Mouse (Mus musculus) forebrain, embryonic 15.5 days (tissue): ENCODE measurements around the gene Gkn3. TPM values are rescaled to one million over a fixed set of nuclear protein-coding genes. Genes with fewer than 3 reads are reported as not detected.

ENCODE experiments used
- ATAC-seq: fragments of 200-750 bp; cut with Nextera tagmentation; replicated peaks from 2 replicates; pipeline ENCODE4 v1.8.0; 2017; ENCODE audit warnings: mild to moderate bottlenecking, moderate TSS enrichment, moderate library complexity
- H3K27ac ChIP-seq: fragments of 300-500 bp; sonication (generic); replicated peaks from 2 replicates; pipeline ENCODE4 v1.5.1; 2015; ENCODE audit warnings: mild to moderate bottlenecking, inconsistent platforms
- H3K27me3 ChIP-seq: fragments of 300-500 bp; sonication (generic); 2 replicates; pipeline ENCODE4 v1.6.1; 2015; ENCODE audit warnings: inconsistent platforms
- H3K36me3 ChIP-seq: fragments of 300-500 bp; sonication (generic); 2 replicates; pipeline ENCODE4 v1.6.1; 2015; ENCODE audit warnings: mild to moderate bottlenecking, inconsistent platforms
- H3K4me1 ChIP-seq: fragments of 300-500 bp; sonication (generic); 2 replicates; pipeline ENCODE4 v1.6.1; 2015; ENCODE audit warnings: inconsistent platforms
- H3K4me2 ChIP-seq: fragments of 300-500 bp; sonication (generic); replicated peaks from 2 replicates; pipeline ENCODE4 v1.6.1; 2015; ENCODE audit warnings: mild to moderate bottlenecking, inconsistent platforms
- H3K4me3 ChIP-seq: fragments of 300-500 bp; sonication (generic); 2 replicates; pipeline ENCODE4 v1.5.1; 2015; ENCODE audit warnings: mild to moderate bottlenecking, inconsistent platforms
- H3K9ac ChIP-seq: fragments of 300-500 bp; sonication (generic); replicated peaks from 2 replicates; pipeline ENCODE4 v1.6.1; 2015; ENCODE audit warnings: mild to moderate bottlenecking, inconsistent platforms
- H3K9me3 ChIP-seq: fragments of 300-500 bp; sonication (generic); 2 replicates; pipeline ENCODE4 v1.6.1; 2016; ENCODE audit warnings: inconsistent platforms
- WGBS: fragments of 180-500 bp; shearing (Covaris S2); methylation state at CpG from one replicate; pipeline ENCODE4 v1.1.7; 2015; ENCODE audit warnings: mixed read lengths; 5-methylcytosine and 5-hydroxymethylcytosine counted together
- polyA plus RNA-seq: library from polyadenylated mRNA; unstranded; fragments of >200 nt; fragmentation: Nextera tagmentation; extraction: Ambion mirVana; gene quantifications from 2 replicates; pipeline ENCODE4 v1.2.1, GENCODE M21; 2015

Gene Gkn3
- polyA plus RNA-seq, 1 experiment from 2014 or later: 0.27 TPM

DNA sequence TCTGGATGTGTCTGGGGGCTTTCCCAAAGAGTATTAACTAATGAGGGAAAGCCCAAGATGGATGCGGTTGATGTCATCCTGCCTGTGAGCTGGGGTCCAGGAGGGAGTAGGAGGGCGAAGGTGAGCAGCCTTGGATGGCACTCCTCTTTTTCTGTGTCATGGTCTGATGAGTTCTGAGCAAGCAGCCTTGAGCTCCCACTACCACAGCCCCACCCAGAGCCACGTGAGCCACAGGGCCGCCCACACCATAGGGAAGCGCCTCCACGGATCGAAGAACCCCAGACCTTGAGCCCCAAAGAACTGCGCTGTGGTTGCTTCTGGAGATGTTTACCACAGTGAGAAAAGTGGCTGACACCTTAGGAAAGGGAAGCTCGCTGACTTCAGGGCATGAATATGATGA, 6.0 kb upstream of the Gkn3 start:
- no peak for ATAC-seq
- H3K4me2 ChIP-seq: no peak overlapping the region

DNA sequence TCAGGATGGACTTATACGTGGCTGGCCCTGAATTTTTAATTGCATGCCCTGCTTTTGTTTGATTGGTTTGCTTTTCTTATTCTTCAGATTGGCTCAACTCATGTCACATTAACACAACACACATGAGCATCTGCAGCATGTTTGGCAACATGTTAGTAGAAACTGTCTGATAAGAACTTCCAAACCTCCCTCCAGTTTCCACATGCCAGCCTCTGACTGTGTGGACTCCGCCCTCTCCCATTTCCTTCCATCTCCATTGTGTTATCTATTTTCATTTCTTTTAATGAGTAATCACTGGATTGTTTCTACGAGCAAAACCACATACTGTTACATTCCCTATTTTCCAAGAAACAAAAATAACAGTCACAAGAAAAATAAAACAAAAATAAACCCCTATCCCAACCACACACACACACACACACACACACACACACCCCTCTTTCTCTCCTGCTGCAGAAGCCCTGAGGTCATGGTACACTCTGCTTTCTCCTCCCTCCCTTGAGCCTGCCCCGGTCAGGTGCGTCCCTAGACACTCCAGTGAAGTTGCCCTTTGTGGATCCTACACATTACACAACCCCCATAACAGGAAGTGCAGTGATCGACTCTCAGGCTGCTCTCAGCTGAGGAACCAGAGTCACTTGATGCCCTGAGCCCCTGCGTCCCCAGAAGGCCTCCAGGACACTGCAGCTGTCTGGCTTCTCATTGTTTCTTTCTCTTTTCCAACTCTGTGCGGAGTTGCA, 4.9 kb upstream of the Gkn3 start:
- Histone ChIP-seq H3K36me3 (no peaks in the 10 kb centered on the region), H3K9me3 (no peaks in the 10 kb centered on the region), H3K27ac (no peak overlapping the region), H3K4me1 (no peaks in the 10 kb centered on the region), H3K4me2 (no peak overlapping the region), H3K27me3 (no peaks in the 10 kb centered on the region), H3K9ac (no peak overlapping the region), H3K4me3 (no peak overlapping the region)
- ATAC-seq: no peak
- 69% methylated on average over 8 of the region's 8 CpGs for WGBS

More for the DNA sequence above, 6.0 kb upstream of the Gkn3 start:
- Histone ChIP-seq H3K36me3 (no peaks in the 10 kb centered on the region), H3K9me3 (no peaks in the 10 kb centered on the region), H3K27ac (no peak overlapping the region), H3K4me1 (no peaks in the 10 kb centered on the region), H3K9ac (no peak overlapping the region), H3K27me3 (no peaks in the 10 kb centered on the region), H3K4me3 (no peak overlapping the region)
- WGBS: 88% methylated on average over 9 of the region's 9 CpGs

DNA sequence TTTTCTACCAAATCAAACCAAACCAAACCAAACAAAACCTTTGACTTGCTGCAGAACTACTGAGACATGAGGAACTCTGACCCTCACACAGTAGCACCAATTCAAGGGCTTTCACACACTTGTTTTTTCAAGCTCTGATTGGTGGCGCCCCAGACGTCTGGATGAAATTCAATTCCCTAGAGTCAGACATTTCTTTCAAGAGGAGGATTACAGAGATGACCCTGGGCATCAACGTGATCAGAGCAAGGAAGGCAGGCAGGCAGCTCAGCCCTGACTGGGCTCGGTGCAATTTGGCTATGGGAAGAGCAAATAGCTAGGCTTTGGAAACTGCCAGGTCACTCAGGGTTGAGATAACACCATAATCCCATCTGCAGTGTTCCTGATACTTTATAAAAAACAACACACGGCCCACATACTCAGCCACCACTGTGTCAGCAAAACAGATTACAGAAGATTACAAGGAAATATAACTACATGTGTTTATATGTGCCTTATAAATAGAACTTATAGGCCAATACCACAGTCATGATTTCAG, 787 bp upstream of the Gkn3 start:
- Histone ChIP-seq H3K36me3 (no peaks in the 10 kb centered on the region), H3K27me3 (no peaks in the 10 kb centered on the region), H3K4me3 (no peak overlapping the region), H3K9me3 (no peaks in the 10 kb centered on the region), H3K4me1 (0 out of 2 replicates have a peak, but pooled peaks cover 2% of the 10 kb centered on the region), H3K4me2 (no peak overlapping the region), H3K9ac (no peak overlapping the region), H3K27ac (no peak overlapping the region)
- WGBS: 45% methylated on average over 5 of the region's 5 CpGs
- ATAC-seq: no peak

DNA sequence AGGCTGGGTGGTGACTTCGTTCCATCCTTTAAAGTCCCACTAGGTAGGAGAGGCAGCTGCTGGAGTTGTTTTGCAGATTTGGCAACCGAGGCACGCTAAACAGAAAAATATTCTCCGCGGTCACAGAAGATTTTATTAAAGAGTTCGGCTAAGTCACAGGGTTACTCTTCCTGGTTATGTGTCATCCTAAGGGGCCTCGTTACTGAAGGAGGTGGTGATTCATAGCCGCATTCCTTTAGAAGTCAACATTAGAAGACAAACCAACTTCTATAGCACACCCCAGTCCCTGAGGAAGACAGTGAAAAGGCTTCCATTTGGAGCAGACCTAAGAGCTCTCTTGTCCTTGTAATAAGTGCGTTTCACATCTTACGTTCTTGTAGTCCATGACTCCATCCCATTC, 2.1 kb downstream of the Gkn3 start:
- no peak for ATAC-seq
- no peak overlapping the region for H3K4me2 ChIP-seq
- H3K4me3 ChIP-seq: no peak overlapping the region
- H3K27ac ChIP-seq: no peak overlapping the region
- H3K4me1 ChIP-seq: peaks cover 9% of the 10 kb centered on the region; the same call in 1 of the 2 replicates
- no peak overlapping the region for H3K9ac ChIP-seq
- H3K36me3 ChIP-seq: no peaks in the 10 kb centered on the region
- H3K27me3 ChIP-seq: no peaks in the 10 kb centered on the region
- 82% methylated on average over 10 of the region's 10 CpGs for WGBS
- no peaks in the 10 kb centered on the region for H3K9me3 ChIP-seq

DNA sequence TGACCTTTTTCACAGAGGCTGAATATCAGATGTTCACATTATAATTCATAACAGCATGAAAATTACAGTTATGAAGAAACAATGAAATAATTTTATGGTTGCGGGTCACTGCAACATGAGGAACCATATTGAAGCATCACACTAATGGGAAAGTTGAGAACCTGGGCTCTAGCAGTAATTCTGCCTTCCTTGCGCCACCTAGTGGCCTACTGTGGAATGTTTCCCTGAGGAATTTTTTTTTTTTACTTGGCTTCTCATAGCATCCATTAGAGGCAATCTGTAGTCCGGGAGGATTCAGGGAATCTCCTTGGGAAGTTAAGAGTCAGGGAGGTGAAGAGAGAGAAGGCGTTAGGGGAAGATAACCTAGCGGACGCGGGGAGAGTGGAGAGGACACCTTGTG, 2.5 kb downstream of the Gkn3 start:
- peaks cover 9% of the 10 kb centered on the region; the same call in 1 of the 2 replicates for H3K4me1 ChIP-seq
- no peaks in the 10 kb centered on the region for H3K9me3 ChIP-seq
- H3K36me3 ChIP-seq: no peaks in the 10 kb centered on the region
- no peak overlapping the region for H3K27ac ChIP-seq
- no peak overlapping the region for H3K4me2 ChIP-seq
- H3K4me3 ChIP-seq: no peak overlapping the region
- H3K9ac ChIP-seq: no peak overlapping the region
- no peak for ATAC-seq
- WGBS: 14% methylated on average over 7 of the region's 7 CpGs
- H3K27me3 ChIP-seq: no peaks in the 10 kb centered on the region

DNA sequence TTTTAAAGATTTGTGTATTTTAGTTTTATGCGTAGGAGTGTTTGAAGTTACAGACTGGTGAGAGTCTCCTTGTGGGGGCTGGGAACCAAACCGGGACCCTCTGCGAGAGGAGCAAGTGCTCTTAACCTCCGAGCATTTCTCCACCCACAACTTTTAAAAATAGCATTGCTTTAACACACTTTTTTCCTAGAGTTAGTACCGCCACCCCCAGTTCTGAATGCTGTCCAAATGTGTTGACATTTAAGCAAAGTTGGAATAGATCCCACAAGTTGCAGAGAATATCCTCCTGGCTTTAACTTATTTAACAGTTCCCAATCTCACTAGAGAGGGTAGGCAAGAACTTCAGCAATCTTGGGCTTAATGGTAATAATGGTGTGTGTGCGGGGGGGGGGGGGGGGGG, 4.0 kb downstream of the Gkn3 start:
- no peaks in the 10 kb centered on the region for H3K36me3 ChIP-seq

DNA sequence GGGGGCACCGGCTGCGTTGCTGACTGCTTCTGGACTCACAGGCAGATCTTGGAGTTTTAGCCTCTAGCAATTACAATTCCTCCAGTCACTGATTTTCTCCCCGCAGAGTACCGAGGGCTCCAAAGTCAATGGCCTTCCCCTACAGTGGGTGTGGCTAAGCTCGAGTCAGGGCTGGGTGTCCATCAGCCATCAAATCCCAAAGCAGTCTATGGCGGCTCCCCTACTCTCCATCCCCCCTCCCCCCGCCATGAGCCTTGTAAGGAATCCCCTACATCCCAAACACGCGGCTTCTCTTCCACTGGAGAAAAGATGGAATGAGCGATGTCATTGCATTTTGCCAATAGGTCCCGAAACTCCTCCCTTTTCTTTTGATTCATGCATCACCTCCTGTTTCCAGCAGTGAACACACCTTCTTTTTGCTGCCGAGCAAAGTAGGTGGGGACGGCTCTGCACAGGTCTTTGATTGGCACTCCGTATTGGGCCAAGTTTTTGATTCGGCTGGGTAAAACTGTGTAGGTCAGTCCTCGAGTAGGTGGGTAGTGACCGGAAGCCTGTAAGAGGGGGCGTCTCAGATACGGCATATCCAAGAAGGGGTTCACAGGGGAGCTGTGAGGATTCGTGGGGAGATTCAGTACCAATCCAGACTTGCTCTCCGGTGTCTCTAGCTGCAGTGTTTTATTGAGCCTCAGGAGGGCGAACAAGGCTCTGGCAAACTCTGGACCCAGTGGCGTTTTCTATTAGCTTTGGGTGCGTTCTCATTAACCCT, 4.6 kb downstream of the Gkn3 start:
- H3K36me3 ChIP-seq: no peaks in the 10 kb centered on the region
- peak; percentile 64 for ATAC-seq
- no peak overlapping the region for H3K27ac ChIP-seq
- peak overlapping the region; percentile 38 for H3K4me3 ChIP-seq
- peak overlapping the region; percentile 27; the same call in 1 of the 2 replicates for H3K9ac ChIP-seq
- H3K4me2 ChIP-seq: peak overlapping the region; percentile 52
- 6% methylated on average over 24 of the region's 24 CpGs for WGBS
- peaks cover 9% of the 10 kb centered on the region; the same call in 1 of the 2 replicates for H3K4me1 ChIP-seq
- no peaks in the 10 kb centered on the region for H3K27me3 ChIP-seq
- no peaks in the 10 kb centered on the region for H3K9me3 ChIP-seq

More for the DNA sequence above, 4.0 kb downstream of the Gkn3 start:
- Histone ChIP-seq H3K27me3 (no peaks in the 10 kb centered on the region), H3K4me2 (0 out of 2 replicates have a peak overlapping the region, but pooled peaks have one; percentile 52), H3K4me1 (peaks cover 9% of the 10 kb centered on the region; the same call in 1 of the 2 replicates), H3K9ac (no peak overlapping the region), H3K4me3 (no peak overlapping the region), H3K27ac (no peak overlapping the region), H3K9me3 (no peaks in the 10 kb centered on the region)
- ATAC-seq: no peak
- 57% methylated on average over 6 of the region's 6 CpGs for WGBS

DNA sequence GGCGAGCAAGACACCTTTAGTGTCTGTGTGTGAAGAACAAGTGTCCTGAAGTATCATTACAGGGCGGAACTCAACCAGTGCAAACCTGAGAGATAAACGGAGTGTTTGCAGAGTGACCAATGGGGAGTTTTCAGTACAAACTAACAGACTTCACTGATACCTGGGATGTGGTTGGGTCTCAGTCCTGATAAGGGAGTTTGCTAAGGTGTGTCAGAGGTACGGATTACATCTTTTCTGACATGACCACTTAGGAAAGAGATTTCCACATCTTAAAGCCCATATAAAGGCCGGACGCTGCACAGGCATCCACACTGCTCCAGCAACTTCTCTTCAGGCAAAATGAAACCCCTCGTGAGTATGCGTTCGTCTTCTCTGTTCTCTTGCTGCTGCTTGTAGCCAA, 15.7 kb downstream of the Gkn3 start, which contains the start of gene Gkn2:
TSS of gene Gkn2 (plus strand) at position 301 of the 400 bp plus-strand sequence.
- Histone ChIP-seq H3K9me3 (no peaks in the 10 kb centered on the region), H3K4me2 (no peak within 1 kb of the TSS), H3K9ac (no peak within 1 kb of the TSS), H3K4me1 (no peaks in the 10 kb centered on the region), H3K27ac (no peak within 1 kb of the TSS), H3K36me3 (no peaks in the 10 kb centered on the region), H3K4me3 (no peak within 1 kb of the TSS), H3K27me3 (no peaks in the 10 kb centered on the region)
- 93% methylated on average over 9 of the region's 9 CpGs for WGBS
- ATAC-seq: no peak

DNA sequence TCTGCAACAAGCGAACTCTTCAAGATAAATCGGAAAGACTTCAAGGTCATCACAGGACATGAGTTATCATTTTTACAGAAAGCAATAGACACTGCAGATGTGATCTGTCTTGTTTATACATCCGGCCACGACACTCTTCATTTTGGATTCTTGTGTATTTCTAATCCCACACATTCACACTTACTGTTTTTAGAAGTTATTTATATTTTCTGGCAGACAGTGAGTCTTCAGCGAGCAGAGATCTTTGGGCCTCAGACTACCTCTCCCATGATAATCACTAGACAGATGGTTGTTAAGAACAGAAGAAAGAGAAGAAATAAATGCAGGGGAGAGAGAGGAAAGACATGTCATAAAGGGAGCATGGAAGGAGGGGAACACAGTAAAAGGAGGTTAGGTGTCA, 19.5 kb downstream of the Gkn3 start:
- Histone ChIP-seq H3K4me2 (no peak overlapping the region), H3K27me3 (no peaks in the 10 kb centered on the region), H3K9ac (no peak overlapping the region), H3K4me3 (no peak overlapping the region), H3K9me3 (no peaks in the 10 kb centered on the region), H3K27ac (no peak overlapping the region), H3K4me1 (no peaks in the 10 kb centered on the region), H3K36me3 (no peaks in the 10 kb centered on the region)
- WGBS: 93% methylated on average over 5 of the region's 5 CpGs
- ATAC-seq: no peak

DNA sequence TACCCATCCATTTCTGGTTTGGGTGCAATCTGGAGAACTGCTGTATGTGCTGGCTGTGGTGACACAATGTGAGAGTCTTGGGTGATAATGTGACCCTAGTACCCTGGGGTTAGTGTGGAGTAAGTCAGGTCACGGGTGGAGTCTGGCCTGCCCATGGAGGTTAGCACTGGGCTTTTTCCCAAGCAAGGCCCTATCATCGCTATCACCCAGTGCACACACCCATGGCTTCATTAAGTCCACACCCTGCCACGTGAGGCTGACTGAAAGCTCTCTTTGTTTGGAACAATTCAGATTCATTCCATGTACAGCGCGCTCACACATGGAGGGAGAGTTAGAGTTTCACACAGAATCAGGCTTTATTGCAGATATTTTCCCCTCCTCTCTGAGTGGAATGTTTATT, 34.3 kb downstream of the Gkn3 start:
- 52% methylated on average over 5 of the region's 5 CpGs for WGBS
- ATAC-seq: no peak

DNA sequence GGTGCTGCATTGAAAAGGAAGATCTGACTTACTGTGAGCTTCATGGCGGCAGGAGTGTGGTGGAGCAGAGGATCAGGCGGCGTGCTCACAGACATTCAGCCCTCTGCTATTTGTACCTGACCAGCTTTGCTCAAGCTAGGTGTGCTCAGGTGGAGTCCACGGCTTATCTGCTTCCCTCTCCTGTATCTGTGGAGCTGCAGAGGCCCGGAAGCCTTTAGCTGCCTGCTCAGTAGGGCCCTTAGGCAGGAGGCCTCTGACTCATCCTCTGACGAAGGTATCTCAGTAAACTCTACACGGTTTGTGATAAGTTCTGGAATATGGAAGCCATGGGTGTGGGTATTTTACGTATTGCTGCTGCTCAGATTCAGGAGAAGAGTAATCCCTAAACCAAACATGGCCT, 37.9 kb downstream of the Gkn3 start, which contains the start of gene Gkn1:
TSS of gene Gkn1 (minus strand) at position 114 of the 400 bp plus-strand sequence.
- Histone ChIP-seq H3K27ac (no peak within 1 kb of the TSS), H3K9me3 (no peaks in the 10 kb centered on the region), H3K4me3 (no peak within 1 kb of the TSS), H3K36me3 (no peaks in the 10 kb centered on the region), H3K27me3 (no peaks in the 10 kb centered on the region), H3K4me2 (no peak within 1 kb of the TSS), H3K9ac (no peak within 1 kb of the TSS), H3K4me1 (no peaks in the 10 kb centered on the region)
- ATAC-seq: no peak
- 92% methylated on average over 8 of the region's 8 CpGs for WGBS

More for the DNA sequence above, 34.3 kb downstream of the Gkn3 start:
- no peaks in the 10 kb centered on the region for H3K4me1 ChIP-seq
- H3K9ac ChIP-seq: no peak overlapping the region
- no peaks in the 10 kb centered on the region for H3K9me3 ChIP-seq
- no peaks in the 10 kb centered on the region for H3K36me3 ChIP-seq
- H3K27ac ChIP-seq: no peak overlapping the region
- H3K4me3 ChIP-seq: no peak overlapping the region
- no peaks in the 10 kb centered on the region for H3K27me3 ChIP-seq
- H3K4me2 ChIP-seq: no peak overlapping the region

DNA sequence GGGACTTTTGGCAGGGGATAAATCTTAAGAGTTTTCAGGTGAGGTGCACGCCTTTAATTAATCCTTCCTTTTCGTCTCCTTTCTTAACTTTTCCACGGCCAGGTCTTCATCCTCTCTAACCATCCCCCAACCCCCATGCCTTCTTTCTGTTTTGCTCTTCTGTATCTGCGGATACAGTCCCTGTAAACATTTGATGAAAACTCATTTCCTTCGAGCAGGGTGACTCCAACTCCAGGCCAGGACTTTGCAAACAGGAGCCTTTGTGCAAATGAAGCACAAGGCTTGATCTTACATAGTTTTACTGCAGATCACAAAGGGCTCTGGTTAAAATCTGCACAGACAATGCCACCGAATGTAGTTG, 52.8 kb downstream of the Gkn3 start:
- WGBS: 29% methylated on average over 6 of the region's 6 CpGs
- no peak overlapping the region for H3K4me3 ChIP-seq
- no peaks in the 10 kb centered on the region for H3K27me3 ChIP-seq
- peaks cover 22% of the 10 kb centered on the region for H3K4me1 ChIP-seq
- H3K27ac ChIP-seq: no peak overlapping the region
- peak overlapping the region; percentile 86; the same call in 1 of the 2 replicates for H3K4me2 ChIP-seq
- no peaks in the 10 kb centered on the region for H3K36me3 ChIP-seq
- no peak overlapping the region for H3K9ac ChIP-seq
- no peaks in the 10 kb centered on the region for H3K9me3 ChIP-seq
- no peak; the same call in 1 of the 2 replicates for ATAC-seq
